Mouse (Mus musculus): ENCODE measurements at regions not wholly inside any gene's neighbourhood (a gene's known extent, or its start where the extent isn't known, plus 50 kb on each side); places are given as distances from the start of the nearest gene placed in this dataset.

- H3K4me3 ChIP-seq (ENCODE audit: low read depth, low read length), result no peak overlapping the region
- H3K4me2 ChIP-seq (ENCODE audit: low read depth, low read length), result no peak overlapping the region
- no peaks in the 10 kb centered on the region for H3K36me3 ChIP-seq (replicated peaks; ENCODE audit: control insufficient read depth, insufficient read depth, low read depth, low read length)
- 66% methylated on average over 4 of the region's 4 CpGs for WGBS
- H3K9ac ChIP-seq (replicated peaks; ENCODE audit: low read length), result no peak overlapping the region
- no peaks in the 10 kb centered on the region for H3K27me3 ChIP-seq (ENCODE audit: control insufficient read depth, insufficient read depth, low read length)
- ATAC-seq (replicated peaks; ENCODE audit: insufficient number of reproducible peaks, low FRiP score, low TSS enrichment, low read depth), result no peak
- no peak for DNase-seq (ENCODE audit: low spot score)
- H3K27ac ChIP-seq (replicated peaks; ENCODE audit: low read depth, low read length), result no peak overlapping the region
- H3K9me3 ChIP-seq (replicated peaks; ENCODE audit: control insufficient read depth, low read length), result no peaks in the 10 kb centered on the region
- H3K4me1 ChIP-seq (ENCODE audit: control insufficient read depth, insufficient read depth, low read length), result no peaks in the 10 kb centered on the region
These were observed 403.0 kb upstream of the Sel1l start for GRCm38 (mm10) chr12:92251962-92252361.

DNA sequence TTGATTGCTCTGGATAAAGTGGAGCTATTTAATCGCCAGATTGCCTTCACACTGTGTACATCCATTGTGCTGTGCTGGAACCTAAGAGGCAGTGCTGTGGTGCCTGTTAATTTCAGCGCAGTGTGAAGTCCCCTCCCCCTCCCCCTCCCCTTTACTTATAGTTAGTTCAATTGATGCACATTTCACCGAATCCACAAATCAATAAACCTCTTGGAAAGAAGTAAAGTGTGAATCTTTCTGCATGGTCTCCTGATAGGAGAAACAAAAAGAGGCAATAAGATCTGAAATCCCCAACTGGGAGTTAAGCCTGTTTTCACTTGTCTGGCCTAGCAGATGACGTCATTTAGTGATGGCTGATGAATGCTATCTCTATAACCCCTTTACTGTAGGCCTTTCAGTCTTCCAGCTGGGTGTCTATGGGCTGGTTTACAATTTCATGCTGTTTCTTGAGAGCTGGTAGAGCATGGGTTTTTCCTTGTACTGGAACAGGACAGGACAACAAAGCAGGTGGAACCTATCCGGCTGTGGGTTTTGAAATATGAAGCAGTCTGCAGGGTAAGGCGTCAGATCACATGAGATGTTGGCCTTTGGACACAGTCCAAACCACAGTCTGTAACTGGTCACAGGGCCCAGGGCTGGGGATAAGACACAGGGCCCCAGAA lies 398.0 kb upstream of the Sel1l start:
- Histone ChIP-seq H3K9me3 (replicated peaks; ENCODE audit: control insufficient read depth, low read length) (no peaks in the 10 kb centered on the region), H3K36me3 (replicated peaks; ENCODE audit: control insufficient read depth, insufficient read depth, low read depth, low read length) (no peaks in the 10 kb centered on the region), H3K4me1 (ENCODE audit: control insufficient read depth, insufficient read depth, low read length) (no peaks in the 10 kb centered on the region), H3K4me2 (ENCODE audit: low read depth, low read length) (no peak overlapping the region), H3K4me3 (ENCODE audit: low read depth, low read length) (no peak overlapping the region), H3K27me3 (ENCODE audit: control insufficient read depth, insufficient read depth, low read length) (no peaks in the 10 kb centered on the region), H3K27ac (replicated peaks; ENCODE audit: low read depth, low read length) (no peak overlapping the region), H3K9ac (replicated peaks; ENCODE audit: low read length) (no peak overlapping the region)
- ATAC-seq (replicated peaks; ENCODE audit: insufficient number of reproducible peaks, low FRiP score, low TSS enrichment, low read depth) (peak; percentile 78; the same call in 1 of the 2 replicates), DNase-seq (ENCODE audit: low spot score) (peak; percentile 13)
- WGBS, result 53% methylated on average over 6 of the region's 6 CpGs

- Histone ChIP-seq H3K4me2 (ENCODE audit: low read depth, low read length) (no peak overlapping the region), H3K9ac (replicated peaks; ENCODE audit: low read length) (no peak overlapping the region), H3K36me3 (replicated peaks; ENCODE audit: control insufficient read depth, insufficient read depth, low read depth, low read length) (no peaks in the 10 kb centered on the region), H3K27ac (replicated peaks; ENCODE audit: low read depth, low read length) (no peak overlapping the region), H3K9me3 (replicated peaks; ENCODE audit: control insufficient read depth, low read length) (no peaks in the 10 kb centered on the region), H3K4me3 (ENCODE audit: low read depth, low read length) (no peak overlapping the region), H3K4me1 (ENCODE audit: control insufficient read depth, insufficient read depth, low read length) (no peaks in the 10 kb centered on the region), H3K27me3 (ENCODE audit: control insufficient read depth, insufficient read depth, low read length) (no peaks in the 10 kb centered on the region)
- ATAC-seq (replicated peaks; ENCODE audit: insufficient number of reproducible peaks, low FRiP score, low TSS enrichment, low read depth) (no peak), DNase-seq (ENCODE audit: low spot score) (no peak)
- WGBS, result 77% methylated on average over 5 of the region's 5 CpGs
These were observed 391.2 kb upstream of the Sel1l start for GRCm38 (mm10) chr12:92239956-92240699.

GRCm38 (mm10) chr12:92233650-92234408 lies 384.9 kb upstream of the Sel1l start:
- no peaks in the 10 kb centered on the region for H3K4me1 ChIP-seq (ENCODE audit: control insufficient read depth, insufficient read depth, low read length)
- H3K4me3 ChIP-seq (ENCODE audit: low read depth, low read length), result no peak overlapping the region
- no peak overlapping the region for H3K27ac ChIP-seq (replicated peaks; ENCODE audit: low read depth, low read length)
- H3K9me3 ChIP-seq (replicated peaks; ENCODE audit: control insufficient read depth, low read length), result no peaks in the 10 kb centered on the region
- ATAC-seq (replicated peaks; ENCODE audit: insufficient number of reproducible peaks, low FRiP score, low TSS enrichment, low read depth) (no peak), DNase-seq (ENCODE audit: low spot score) (no peak)
- no peak overlapping the region for H3K9ac ChIP-seq (replicated peaks; ENCODE audit: low read length)
- no peaks in the 10 kb centered on the region for H3K36me3 ChIP-seq (replicated peaks; ENCODE audit: control insufficient read depth, insufficient read depth, low read depth, low read length)
- no peak overlapping the region for H3K4me2 ChIP-seq (ENCODE audit: low read depth, low read length)
- no peaks in the 10 kb centered on the region for H3K27me3 ChIP-seq (ENCODE audit: control insufficient read depth, insufficient read depth, low read length)
- WGBS, result 85% methylated on average over 3 of the region's 3 CpGs

DNA sequence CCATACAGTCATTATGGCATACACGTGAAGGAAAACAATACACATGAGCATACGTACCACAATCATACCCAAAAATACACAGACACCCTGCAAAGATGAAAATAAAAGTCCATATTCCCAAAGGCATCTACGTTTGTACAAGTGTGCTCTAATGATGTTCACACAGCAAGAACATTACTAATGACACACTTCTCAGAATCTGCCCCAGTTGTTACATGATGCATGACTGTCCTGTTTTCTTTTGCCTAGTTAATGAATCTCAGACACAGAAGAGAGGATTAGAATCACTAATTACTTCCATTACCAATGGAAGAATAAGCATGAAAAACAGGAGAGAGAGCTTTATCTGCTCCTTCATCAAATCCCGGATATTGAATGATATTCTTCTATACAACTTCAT lies 379.6 kb upstream of the Sel1l start:
- H3K27ac ChIP-seq (replicated peaks; ENCODE audit: low read depth, low read length), result no peak overlapping the region
- H3K4me2 ChIP-seq (ENCODE audit: low read depth, low read length), result no peak overlapping the region
- no peak overlapping the region for H3K9ac ChIP-seq (replicated peaks; ENCODE audit: low read length)
- H3K36me3 ChIP-seq (replicated peaks; ENCODE audit: control insufficient read depth, insufficient read depth, low read depth, low read length), result no peaks in the 10 kb centered on the region
- DNase-seq (ENCODE audit: low spot score) (no peak), ATAC-seq (replicated peaks; ENCODE audit: insufficient number of reproducible peaks, low FRiP score, low TSS enrichment, low read depth) (no peak)
- H3K4me1 ChIP-seq (ENCODE audit: control insufficient read depth, insufficient read depth, low read length), result no peaks in the 10 kb centered on the region
- no peak overlapping the region for H3K4me3 ChIP-seq (ENCODE audit: low read depth, low read length)
- 78% methylated on average over 4 of the region's 4 CpGs for WGBS
- no peaks in the 10 kb centered on the region for H3K27me3 ChIP-seq (ENCODE audit: control insufficient read depth, insufficient read depth, low read length)
- H3K9me3 ChIP-seq (replicated peaks; ENCODE audit: control insufficient read depth, low read length), result no peaks in the 10 kb centered on the region

GRCm38 (mm10) chr12:92203351-92203750 lies 354.4 kb upstream of the Sel1l start:
- no peaks in the 10 kb centered on the region for H3K4me1 ChIP-seq (ENCODE audit: control insufficient read depth, insufficient read depth, low read length)
- no peaks in the 10 kb centered on the region for H3K27me3 ChIP-seq (ENCODE audit: control insufficient read depth, insufficient read depth, low read length)
- H3K36me3 ChIP-seq (replicated peaks; ENCODE audit: control insufficient read depth, insufficient read depth, low read depth, low read length), result no peaks in the 10 kb centered on the region
- no peaks in the 10 kb centered on the region for H3K9me3 ChIP-seq (replicated peaks; ENCODE audit: control insufficient read depth, low read length)
- H3K27ac ChIP-seq (replicated peaks; ENCODE audit: low read depth, low read length), result no peak overlapping the region
- no peak for DNase-seq (ENCODE audit: low spot score)
- no peak for ATAC-seq (replicated peaks; ENCODE audit: insufficient number of reproducible peaks, low FRiP score, low TSS enrichment, low read depth)
- H3K4me2 ChIP-seq (ENCODE audit: low read depth, low read length), result no peak overlapping the region
- H3K4me3 ChIP-seq (ENCODE audit: low read depth, low read length), result no peak overlapping the region
- WGBS, result 82% methylated on average over 4 of the region's 4 CpGs
- no peak overlapping the region for H3K9ac ChIP-seq (replicated peaks; ENCODE audit: low read length)

DNA sequence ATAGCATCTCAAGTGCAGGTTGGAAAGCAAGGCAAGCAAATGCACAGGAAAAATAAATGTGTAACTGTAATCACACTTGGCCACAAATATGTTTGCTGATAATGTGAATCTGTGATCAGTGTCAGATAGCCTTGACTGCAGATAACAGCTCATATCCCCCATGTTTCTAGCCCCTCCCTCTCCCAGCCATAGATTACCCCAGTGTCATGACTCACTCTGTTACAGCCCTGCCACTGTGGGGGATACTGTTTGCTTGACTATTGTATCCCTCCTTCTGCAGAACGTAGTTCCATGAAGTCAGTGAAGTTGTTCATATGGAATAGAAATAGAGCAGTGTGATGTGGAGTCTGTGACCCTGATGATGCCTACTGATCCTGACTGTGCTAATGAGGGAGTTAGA lies 351.6 kb upstream of the Sel1l start:
- no peak overlapping the region for H3K4me3 ChIP-seq (ENCODE audit: low read depth, low read length)
- no peaks in the 10 kb centered on the region for H3K9me3 ChIP-seq (replicated peaks; ENCODE audit: control insufficient read depth, low read length)
- H3K27me3 ChIP-seq (ENCODE audit: control insufficient read depth, insufficient read depth, low read length), result no peaks in the 10 kb centered on the region
- no peak overlapping the region for H3K9ac ChIP-seq (replicated peaks; ENCODE audit: low read length)
- no peak for ATAC-seq (replicated peaks; ENCODE audit: insufficient number of reproducible peaks, low FRiP score, low TSS enrichment, low read depth)
- H3K27ac ChIP-seq (replicated peaks; ENCODE audit: low read depth, low read length), result no peak overlapping the region
- DNase-seq (ENCODE audit: low spot score), result no peak
- 79% methylated on average over 1 of the region's 1 CpGs for WGBS
- no peaks in the 10 kb centered on the region for H3K4me1 ChIP-seq (ENCODE audit: control insufficient read depth, insufficient read depth, low read length)
- no peak overlapping the region for H3K4me2 ChIP-seq (ENCODE audit: low read depth, low read length)
- no peaks in the 10 kb centered on the region for H3K36me3 ChIP-seq (replicated peaks; ENCODE audit: control insufficient read depth, insufficient read depth, low read depth, low read length)
